Mouse (Mus musculus): ENCODE data around the gene 3110009E18Rik. TPM values are rescaled to one million over a fixed set of nuclear protein-coding genes. Genes with fewer than 3 reads are reported as not detected.

3110009E18Rik gene
- polyA plus RNA-seq (2012; rRNA removed): 5.2 TPM in 2 replicates

DNA sequence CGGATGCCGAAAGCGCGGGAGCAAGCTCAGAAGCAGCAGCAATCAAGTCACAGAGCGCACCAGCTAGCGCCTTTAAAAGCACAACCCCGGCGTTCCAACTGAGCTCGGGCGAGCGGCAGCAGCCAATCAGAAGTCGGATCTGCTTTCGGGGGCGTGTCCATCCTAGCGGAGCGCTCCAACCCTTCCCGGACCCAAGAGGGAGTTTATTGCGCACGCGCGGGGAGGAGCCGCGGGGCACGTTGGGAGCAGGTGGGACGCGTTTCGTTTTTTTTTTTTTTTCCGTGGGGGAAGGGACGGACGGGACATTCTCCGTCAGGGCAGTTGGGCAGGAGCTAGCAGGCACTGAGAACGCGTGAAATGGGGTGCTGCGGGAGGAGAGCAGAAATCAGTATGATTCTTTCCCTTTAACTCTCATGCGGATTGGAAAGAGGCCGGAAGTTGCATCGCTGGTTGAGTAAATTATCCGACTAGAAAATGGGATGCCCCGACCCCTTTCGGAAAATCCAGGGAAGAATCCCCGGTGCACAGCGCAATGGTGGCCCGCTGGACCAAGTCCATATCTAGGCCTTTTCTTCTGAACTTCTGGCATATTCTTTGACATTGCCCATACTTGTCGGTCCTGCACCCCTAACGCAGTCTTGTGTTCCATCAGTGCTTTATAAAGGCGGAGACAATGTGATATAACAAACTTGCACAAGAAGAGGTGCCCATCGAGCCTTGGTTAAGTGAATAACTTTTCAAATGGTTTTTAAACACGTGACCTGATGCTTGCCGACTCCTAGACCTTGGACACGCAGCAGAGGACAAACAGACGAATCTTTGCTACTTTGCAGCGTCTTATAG is at the start of gene 3110009E18Rik, which contains the start of gene Dbi:
TSS of gene 3110009E18Rik (plus strand) at position 219 of the 843 bp plus-strand sequence.
TSS of gene Dbi (minus strand) at position 110 of the 843 bp plus-strand sequence.
- Histone ChIP-seq H3K4me1 (ENCODE audit: control insufficient read depth, insufficient read depth, low read length) (no peaks in the 10 kb centered on the region), H3K4me3 (ENCODE audit: insufficient read depth, low read length) (peak within 1 kb of the TSS; percentile 58), H3K27ac (ENCODE audit: insufficient read depth, low read length) (peak within 1 kb of the TSS; percentile 20)
- TF ChIP-seq POLR2A (IDR thresholded peaks at IDR 0.05; ENCODE audit: extremely low read depth, insufficient read depth, low read length): peak; percentile 96
- TF ChIP-seq CTCF (IDR thresholded peaks at IDR 0.05; ENCODE audit: extremely low read depth, insufficient read depth, low read length): no peak

GRCm38 (mm10) chr1:120072900-120073299 is 48.1 kb upstream of the 3110009E18Rik start:
- peak overlapping the region; percentile 7; the same call in 1 of the 2 replicates for H3K4me3 ChIP-seq (ENCODE audit: insufficient read depth, low read length)
- H3K4me1 ChIP-seq (ENCODE audit: control insufficient read depth, insufficient read depth, low read length): no peaks in the 10 kb centered on the region
- no peak overlapping the region for H3K27ac ChIP-seq (ENCODE audit: insufficient read depth, low read length)
- TF ChIP-seq CTCF (IDR thresholded peaks at IDR 0.05; ENCODE audit: extremely low read depth, insufficient read depth, low read length) (no peak), POLR2A (IDR thresholded peaks at IDR 0.05; ENCODE audit: extremely low read depth, insufficient read depth, low read length) (no peak)

- Histone ChIP-seq H3K27ac (ENCODE audit: insufficient read depth, low read length) (no peak within 1 kb of the TSS), H3K4me1 (ENCODE audit: control insufficient read depth, insufficient read depth, low read length) (no peaks in the 10 kb centered on the region), H3K4me3 (ENCODE audit: insufficient read depth, low read length) (peak within 1 kb of the TSS; percentile 7; the same call in 1 of the 2 replicates)
- TF ChIP-seq POLR2A (IDR thresholded peaks at IDR 0.05; ENCODE audit: extremely low read depth, insufficient read depth, low read length): no peak
- TF ChIP-seq CTCF (IDR thresholded peaks at IDR 0.05; ENCODE audit: extremely low read depth, insufficient read depth, low read length): no peak
Observed at GRCm38 (mm10) chr1:120073519-120074306, 47.3 kb upstream of the 3110009E18Rik start, which contains the start of gene Tmem37. Gene Tmem37, minus strand, starts transcription at chr1:120074074.

DNA sequence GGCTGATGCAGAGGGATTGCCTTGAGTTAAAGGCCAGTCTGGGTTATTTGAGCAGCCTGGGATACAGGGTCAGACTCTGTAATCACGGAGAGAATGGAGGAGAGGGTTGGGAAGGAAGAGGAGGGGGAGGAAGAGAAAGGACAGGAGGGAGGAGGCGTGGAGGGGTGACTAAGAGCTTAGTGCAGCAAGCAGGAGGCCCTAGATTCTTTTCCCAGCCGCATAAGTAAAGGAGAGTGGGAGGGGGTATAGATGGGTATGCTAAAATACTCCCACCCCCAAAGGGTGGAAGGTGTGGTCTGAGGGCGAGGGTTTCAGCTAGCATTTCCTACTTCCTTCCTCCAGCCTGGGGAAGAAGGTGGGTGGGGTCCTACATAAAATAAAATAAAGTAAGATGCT is 46.7 kb upstream of the 3110009E18Rik start:
- H3K27ac ChIP-seq (ENCODE audit: insufficient read depth, low read length): no peak overlapping the region
- H3K4me1 ChIP-seq (ENCODE audit: control insufficient read depth, insufficient read depth, low read length): no peaks in the 10 kb centered on the region
- TF ChIP-seq POLR2A (IDR thresholded peaks at IDR 0.05; ENCODE audit: extremely low read depth, insufficient read depth, low read length): no peak
- TF ChIP-seq CTCF (IDR thresholded peaks at IDR 0.05; ENCODE audit: extremely low read depth, insufficient read depth, low read length): no peak

GRCm38 (mm10) chr1:120074931-120075330 is 46.1 kb upstream of the 3110009E18Rik start:
- Histone ChIP-seq H3K27ac (ENCODE audit: insufficient read depth, low read length) (no peak overlapping the region), H3K4me3 (ENCODE audit: insufficient read depth, low read length) (no peak overlapping the region), H3K4me1 (ENCODE audit: control insufficient read depth, insufficient read depth, low read length) (no peaks in the 10 kb centered on the region)
- TF ChIP-seq POLR2A (IDR thresholded peaks at IDR 0.05; ENCODE audit: extremely low read depth, insufficient read depth, low read length): no peak
- no peak for TF ChIP-seq CTCF (IDR thresholded peaks at IDR 0.05; ENCODE audit: extremely low read depth, insufficient read depth, low read length)

More for the DNA sequence above, 46.7 kb upstream of the 3110009E18Rik start:
- H3K4me3 ChIP-seq (ENCODE audit: insufficient read depth, low read length): no peak overlapping the region

GRCm38 (mm10) chr1:120075507-120075906 is 45.5 kb upstream of the 3110009E18Rik start:
- TF ChIP-seq POLR2A (IDR thresholded peaks at IDR 0.05; ENCODE audit: extremely low read depth, insufficient read depth, low read length): no peak
- TF ChIP-seq CTCF (IDR thresholded peaks at IDR 0.05; ENCODE audit: extremely low read depth, insufficient read depth, low read length): no peak
- Histone ChIP-seq H3K4me3 (ENCODE audit: insufficient read depth, low read length) (no peak overlapping the region), H3K4me1 (ENCODE audit: control insufficient read depth, insufficient read depth, low read length) (no peaks in the 10 kb centered on the region), H3K27ac (ENCODE audit: insufficient read depth, low read length) (no peak overlapping the region)

- TF ChIP-seq CTCF (IDR thresholded peaks at IDR 0.05; ENCODE audit: extremely low read depth, insufficient read depth, low read length): no peak
- TF ChIP-seq POLR2A (IDR thresholded peaks at IDR 0.05; ENCODE audit: extremely low read depth, insufficient read depth, low read length): no peak
- Histone ChIP-seq H3K27ac (ENCODE audit: insufficient read depth, low read length) (no peak overlapping the region), H3K4me3 (ENCODE audit: insufficient read depth, low read length) (no peak overlapping the region), H3K4me1 (ENCODE audit: control insufficient read depth, insufficient read depth, low read length) (no peaks in the 10 kb centered on the region)
Observed at GRCm38 (mm10) chr1:120077746-120078410, 43.1 kb upstream of the 3110009E18Rik start.

- Histone ChIP-seq H3K27ac (ENCODE audit: insufficient read depth, low read length) (no peak overlapping the region), H3K4me3 (ENCODE audit: insufficient read depth, low read length) (no peak overlapping the region), H3K4me1 (ENCODE audit: control insufficient read depth, insufficient read depth, low read length) (no peaks in the 10 kb centered on the region)
- no peak for TF ChIP-seq POLR2A (IDR thresholded peaks at IDR 0.05; ENCODE audit: extremely low read depth, insufficient read depth, low read length)
- TF ChIP-seq CTCF (IDR thresholded peaks at IDR 0.05; ENCODE audit: extremely low read depth, insufficient read depth, low read length): no peak
Observed at GRCm38 (mm10) chr1:120080632-120081031, 40.4 kb upstream of the 3110009E18Rik start.

All from cortical plate, adult 2 months (tissue).